Mouse (Mus musculus): ENCODE data around the gene H2-Eb1.
"Not testable (repeated sequence)": the region's sequence is repeated elsewhere in the genome, so short reads cannot be mapped to it uniquely, and the experiment has no call there.

The H2-Eb1 gene

DNA sequence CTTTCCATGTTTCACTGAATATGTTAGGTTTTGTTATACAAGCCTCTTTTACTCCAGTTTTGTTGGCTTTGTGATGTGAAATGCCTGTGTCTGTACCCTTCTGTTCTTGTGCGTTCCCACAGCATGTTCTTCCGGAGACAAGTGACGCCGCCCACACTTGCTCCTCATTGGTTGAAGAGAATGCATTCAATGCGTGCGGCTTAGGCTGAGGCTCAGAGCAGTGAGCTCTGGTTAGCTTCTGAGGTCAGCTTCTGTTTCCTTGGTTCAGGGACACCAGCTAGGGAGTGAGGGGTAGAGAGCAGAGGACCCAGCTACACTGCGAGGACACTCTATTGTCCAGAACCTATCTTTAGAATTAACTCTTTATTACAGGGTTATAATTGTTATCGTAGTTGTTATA, 14.1 kb upstream of the H2-Eb1 start:
- peak; percentile 74 for DNase-seq (ENCODE audit: low read depth)

DNA sequence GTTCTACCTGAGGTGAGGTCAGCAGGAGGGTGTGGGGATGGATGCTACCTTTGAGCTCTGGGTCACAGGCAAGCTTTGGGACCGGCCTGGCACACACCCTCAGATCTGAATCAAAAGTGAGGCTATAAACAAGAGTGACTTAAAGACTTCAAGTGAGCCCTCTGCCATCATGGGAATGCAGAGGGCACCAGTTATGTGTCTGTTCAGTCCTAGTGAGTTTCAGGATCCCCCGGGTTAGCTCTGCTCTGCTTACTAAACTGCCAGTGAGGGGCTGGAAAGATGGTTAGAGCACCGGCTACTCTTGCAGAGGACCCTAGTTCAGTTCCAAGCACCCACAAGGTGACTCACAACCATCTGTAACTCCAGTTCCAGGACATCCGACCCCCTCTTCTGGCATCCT, 13.1 kb upstream of the H2-Eb1 start:
- no peak for DNase-seq (ENCODE audit: low read depth)

DNA sequence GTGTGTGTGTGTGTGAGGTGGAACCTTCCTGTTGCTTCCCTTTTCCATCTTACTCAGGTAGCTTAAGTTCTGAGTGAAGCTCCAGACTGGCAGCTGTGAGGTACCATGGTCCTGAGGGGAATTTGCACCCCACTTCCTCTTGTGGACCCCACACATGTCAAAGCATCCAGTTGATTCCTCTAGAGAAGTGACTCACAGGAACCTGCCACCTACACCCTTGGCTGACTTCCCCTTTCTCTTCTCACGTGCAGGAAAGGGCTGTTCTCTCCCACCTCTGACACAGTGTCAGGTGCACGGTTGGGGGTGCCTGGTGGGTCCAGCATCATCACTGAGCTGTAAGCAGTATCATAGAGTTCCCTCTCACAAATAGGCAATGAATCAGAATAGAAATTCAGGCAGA, 12.1 kb upstream of the H2-Eb1 start:
- no peak for DNase-seq (ENCODE audit: low read depth)

DNA sequence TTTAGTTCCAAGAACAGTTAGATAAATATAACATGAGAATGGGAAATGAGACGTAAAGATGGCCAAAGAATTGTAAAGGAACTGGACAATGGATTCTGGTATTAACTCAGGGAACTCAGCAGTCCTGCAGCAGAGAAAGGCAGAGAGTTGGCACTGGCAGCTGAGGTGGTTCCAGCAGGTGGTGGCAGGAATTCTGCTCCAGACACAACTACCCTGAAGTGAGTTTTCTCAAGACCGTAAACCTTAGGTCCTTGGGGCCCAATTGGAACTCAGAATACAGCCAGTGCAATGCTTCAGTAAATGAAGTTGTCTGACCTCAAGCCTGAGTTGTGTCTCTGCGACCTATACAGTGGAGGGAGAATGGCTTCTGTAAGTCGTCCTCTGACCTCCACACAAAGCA, 11.4 kb upstream of the H2-Eb1 start:
- no peak for DNase-seq (ENCODE audit: low read depth)

DNA sequence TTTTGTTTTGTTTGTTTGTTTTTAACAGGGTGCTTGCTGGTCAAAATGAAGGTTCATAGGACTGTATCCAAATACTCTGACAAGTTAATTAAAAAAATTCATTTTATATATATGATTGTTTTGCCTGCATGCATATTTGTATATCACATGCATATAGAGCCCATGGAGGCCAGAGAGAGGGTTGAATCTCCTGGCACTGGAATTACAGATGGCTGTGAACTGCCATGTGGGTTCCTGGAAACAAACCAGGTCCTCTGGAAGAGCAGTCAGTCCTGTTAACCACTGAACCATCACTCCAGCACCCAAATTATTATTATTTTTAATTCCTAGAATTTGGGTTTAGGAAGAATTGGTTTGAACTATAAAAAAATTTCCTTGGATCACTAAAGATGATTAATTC, 10.4 kb upstream of the H2-Eb1 start:
- DNase-seq (ENCODE audit: low read depth) = no peak

DNA sequence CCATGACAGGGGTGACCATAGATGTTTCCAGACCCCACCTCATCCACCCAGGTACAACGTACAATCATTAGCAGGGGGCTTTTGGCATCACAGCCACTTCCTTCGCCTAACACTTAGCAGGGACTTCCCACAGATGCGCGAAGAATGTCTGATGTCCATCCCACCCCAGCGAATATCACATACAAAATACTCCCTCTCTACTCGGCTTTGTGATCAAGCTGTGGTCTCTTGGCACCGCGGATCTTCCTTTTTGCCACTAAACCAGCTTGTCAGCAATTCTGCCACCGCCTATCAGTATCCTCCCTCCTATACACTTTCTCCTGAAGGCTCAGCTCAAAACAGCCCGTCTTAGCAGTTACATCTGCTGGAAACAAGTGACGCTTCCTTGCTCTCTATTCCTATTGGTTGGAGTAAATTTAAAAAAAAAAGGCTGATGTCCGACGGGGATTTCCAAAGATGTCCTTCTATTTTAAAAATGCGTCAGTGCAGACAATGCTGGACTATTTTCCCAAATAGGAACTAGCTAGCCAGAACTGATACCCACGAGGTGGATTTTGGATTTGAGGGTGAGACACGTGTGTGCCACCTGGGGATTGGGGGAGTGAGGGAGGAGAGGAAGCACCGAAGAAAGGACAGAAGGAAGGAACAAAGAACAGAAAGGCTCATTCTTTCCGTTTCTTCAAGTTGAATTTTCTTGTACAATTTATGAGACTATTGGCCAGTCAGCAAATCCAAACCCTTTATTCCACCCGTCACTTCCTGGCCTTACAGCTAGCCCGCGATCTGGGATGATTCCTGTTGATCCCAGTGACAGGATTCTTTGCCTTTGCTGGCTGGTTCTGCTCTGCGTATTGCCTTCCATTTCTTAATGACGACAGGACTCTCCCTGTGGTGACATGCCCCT, 9.5 kb upstream of the H2-Eb1 start:
- DNase-seq (ENCODE audit: low read depth) = peak; percentile 73

DNA sequence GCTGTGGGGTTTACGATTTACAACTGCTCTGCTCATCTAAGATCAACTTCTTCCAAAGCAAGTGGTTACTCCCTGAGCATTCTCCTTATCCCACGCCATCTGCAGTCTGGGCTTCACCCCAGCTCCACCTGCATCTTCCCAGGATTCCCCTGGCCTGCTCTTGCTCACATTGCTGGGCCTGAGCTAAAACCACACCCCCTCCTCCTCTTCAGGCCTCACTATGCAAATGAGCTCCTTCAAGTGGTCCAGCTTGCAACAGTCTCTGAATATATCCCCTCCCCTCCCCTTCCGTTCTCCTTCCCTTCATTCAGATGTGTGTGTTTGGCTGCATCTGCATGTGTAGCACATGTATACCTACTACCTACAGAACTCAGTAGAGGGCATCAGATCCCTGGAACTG, 6.3 kb upstream of the H2-Eb1 start:
- no peak for DNase-seq (ENCODE audit: low read depth)

DNA sequence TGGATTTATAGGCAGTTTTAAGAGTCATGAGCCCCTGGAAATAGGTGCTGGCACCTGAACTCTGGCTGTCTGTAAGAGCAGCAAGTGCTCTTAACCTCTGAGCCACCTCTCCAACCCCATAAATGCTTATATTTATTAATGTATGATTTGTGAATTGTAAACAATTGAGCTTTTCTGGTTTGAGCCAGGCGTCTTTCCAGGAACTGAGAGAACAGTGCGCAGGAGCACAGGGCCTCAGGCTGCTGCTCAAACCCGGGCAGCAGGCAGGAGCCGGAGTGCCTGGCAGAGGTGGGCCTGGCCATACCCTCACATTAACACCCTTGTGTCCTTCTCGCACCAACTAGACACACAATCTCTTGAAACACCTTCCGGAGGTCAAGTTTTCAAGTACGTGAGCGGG, 5.6 kb upstream of the H2-Eb1 start:
- no peak for DNase-seq (ENCODE audit: low read depth)

DNA sequence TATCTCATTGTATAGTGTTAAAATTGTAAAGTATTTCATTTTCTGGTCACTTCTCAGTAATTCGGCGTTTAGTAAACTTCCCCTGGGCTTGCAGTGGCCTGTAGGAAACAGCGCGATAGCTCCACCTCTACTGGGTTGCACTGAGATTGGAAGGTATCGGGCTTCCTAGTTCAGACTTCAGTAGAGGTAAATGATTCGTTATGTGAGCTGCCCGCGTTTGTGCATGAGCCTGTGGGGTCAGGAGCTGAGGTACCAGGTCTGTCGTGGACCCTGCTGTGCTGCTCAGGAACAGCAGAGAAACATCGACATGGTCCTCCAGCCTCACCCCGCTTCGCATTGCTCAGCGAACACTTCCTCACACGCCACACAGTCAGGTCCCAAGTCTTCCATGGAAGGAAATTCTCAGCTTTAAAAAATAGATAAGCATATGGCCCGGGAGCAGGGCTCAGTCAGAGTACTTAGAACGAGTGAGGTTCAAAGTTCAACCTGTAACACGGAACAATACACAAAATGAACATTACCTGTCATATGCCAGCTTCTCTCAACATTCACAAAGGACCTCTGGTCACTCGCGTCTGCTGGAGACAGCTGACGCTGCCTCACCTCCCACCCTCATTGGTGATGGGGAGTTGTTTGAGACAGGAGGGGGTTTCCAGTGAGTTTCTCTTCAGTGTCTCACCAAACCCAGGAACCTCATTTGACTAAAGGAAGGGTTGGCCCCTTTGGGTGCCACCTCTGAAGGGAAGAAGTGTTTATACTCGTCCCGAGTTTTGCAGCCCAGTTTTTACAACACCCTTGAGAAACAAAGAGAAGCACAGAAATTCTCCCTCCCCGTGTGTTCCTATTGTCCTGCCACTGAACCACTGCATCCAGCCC, 4.7 kb upstream of the H2-Eb1 start:
- DNase-seq (ENCODE audit: low read depth) = no peak

DNA sequence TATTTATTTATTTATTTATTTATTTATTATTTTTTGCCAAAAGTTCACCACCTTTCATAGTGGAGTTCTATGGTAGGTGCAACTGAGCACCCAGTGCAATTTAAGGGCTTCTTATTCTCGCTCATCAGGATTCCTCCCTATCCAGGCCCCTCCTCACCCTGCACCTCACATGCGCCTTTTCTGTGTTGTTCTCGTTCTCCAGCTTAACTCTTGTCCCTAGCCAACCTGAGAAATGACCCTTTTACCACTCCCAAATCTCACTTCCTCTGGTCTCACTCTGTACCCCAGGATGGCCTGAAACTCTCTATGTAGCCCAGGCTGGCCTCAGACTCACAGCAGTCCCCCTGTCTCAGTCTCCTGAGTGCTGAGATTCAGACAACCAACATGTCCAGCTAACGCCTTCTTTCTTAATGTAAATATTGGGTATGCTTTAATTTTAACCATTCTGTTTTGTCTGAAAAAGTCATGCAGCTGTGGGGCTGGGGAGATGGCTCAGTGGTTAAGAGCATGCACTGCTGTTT, 3.9 kb upstream of the H2-Eb1 start:
- no peak for DNase-seq (ENCODE audit: low read depth)

DNA sequence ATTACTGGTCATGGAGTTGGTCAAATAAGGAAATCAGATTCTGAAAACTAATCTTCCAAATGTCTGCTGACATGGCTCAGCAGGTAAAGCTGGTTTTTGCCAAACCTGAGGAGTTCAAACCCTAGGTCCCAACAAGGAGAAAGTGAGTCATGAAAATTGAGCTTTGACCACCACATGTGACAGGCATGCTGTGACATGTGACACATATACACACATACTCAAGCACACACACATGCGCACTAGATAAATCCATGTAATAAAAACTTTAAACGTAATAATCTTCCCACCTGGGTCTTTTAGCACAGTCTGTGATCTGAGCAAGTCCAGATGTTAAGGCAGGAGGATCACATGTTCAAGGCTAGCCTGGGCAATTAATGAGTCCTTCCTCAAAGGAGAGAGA, 1.9 kb upstream of the H2-Eb1 start:
- no peak for DNase-seq (ENCODE audit: low read depth)

DNA sequence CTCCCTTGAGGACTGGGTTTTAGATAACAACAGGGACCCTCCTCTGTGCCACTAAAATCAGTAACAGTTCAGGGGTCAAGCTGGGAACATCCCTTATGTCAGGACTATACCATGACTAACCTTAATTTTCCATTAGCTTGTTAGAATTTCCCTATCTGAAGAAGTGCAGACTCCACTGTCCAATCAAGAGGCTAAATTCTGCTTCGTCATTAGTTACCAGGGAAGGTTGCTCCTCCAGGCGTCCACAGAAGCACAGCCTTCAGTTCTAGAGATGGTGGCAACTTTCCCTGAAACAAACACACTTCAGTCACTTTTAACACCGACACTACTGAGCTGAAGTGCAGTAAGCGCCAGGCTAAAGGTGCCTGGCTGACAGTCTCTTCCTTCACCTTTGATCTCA, 916 bp upstream of the H2-Eb1 start:
- peak; percentile 76 for DNase-seq (ENCODE audit: low read depth)

DNA sequence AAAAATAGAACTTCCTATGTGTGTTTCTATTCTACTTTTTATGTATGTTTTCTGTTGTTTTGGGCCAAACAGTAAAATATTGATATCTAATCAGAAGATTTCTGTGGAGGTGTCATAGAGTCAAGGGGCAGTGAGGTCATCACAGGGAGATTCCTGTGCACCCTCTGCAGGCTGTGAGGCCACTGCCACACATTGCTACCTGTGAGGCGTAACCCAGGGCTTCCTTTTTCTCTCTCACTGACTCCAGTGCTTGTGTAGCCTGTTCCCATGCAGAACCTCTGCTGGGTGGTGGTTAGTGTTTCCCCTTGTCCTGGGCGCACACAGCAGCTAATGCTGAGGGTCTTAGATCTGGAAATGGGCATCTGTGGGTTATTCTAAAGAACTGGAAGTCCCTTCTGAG, 740 bp downstream of the H2-Eb1 start:
- DNase-seq (ENCODE audit: low read depth) = no peak

DNA sequence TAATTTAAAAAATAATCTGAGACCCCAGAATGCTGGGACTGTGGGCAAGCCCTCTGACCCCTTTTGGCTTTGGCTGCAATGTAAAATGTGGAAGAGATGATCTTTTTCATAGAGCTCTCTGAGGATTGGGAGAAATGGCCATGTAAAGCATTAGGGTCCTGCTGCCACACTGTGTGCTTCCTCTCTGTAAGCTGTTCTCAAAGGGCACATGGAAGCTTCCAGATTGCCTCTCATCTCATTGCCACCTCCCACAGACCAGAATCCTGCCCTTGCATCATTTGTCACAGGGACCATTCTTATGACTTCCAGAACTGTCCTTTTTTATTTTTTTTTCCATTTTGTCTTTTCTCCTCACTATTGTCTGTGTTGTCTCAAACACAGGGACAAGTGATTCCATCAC, 1.5 kb downstream of the H2-Eb1 start:
- DNase-seq (ENCODE audit: low read depth) = no peak

DNA sequence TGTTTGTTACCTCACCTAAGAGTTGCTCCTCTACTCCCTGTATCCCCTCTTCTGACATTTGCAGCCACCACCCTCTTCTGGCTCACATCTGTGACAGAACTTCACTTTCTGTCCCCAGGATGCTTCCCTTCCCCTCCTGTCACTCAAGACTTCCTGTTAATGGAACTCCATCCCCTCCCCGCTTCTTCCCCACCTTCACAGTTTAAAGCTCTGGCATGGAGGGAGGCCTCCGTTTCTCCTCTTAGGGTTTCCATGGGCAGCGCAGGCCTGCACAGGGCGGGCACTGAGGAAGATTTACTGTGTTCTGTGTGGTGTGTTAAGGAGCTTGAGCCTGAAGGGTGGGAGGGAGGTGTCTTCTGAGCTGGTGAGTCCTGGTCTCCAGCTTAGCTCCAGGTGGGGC, 2.5 kb downstream of the H2-Eb1 start:
- no peak for DNase-seq (ENCODE audit: low read depth)

DNA sequence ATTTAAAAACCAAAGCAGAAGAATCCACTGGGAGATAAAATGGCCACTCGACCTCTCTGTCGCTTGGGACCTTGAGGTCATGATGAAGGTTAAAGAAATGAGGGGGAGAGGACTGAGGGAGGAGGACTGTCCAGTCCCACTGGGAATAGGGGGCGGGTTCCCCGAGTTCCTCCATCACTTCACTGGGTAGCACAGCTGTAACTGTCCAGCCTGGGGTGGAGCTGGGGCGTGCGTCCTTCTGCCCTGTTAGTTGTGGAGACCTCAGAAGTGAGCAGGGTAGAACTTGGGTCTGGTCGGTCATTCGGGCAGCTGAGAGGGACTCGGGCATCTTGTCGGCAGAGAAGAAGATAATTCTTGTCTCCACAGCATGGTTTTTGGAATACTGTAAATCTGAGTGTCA, 3.6 kb downstream of the H2-Eb1 start:
- DNase-seq (ENCODE audit: low read depth) = no peak

DNA sequence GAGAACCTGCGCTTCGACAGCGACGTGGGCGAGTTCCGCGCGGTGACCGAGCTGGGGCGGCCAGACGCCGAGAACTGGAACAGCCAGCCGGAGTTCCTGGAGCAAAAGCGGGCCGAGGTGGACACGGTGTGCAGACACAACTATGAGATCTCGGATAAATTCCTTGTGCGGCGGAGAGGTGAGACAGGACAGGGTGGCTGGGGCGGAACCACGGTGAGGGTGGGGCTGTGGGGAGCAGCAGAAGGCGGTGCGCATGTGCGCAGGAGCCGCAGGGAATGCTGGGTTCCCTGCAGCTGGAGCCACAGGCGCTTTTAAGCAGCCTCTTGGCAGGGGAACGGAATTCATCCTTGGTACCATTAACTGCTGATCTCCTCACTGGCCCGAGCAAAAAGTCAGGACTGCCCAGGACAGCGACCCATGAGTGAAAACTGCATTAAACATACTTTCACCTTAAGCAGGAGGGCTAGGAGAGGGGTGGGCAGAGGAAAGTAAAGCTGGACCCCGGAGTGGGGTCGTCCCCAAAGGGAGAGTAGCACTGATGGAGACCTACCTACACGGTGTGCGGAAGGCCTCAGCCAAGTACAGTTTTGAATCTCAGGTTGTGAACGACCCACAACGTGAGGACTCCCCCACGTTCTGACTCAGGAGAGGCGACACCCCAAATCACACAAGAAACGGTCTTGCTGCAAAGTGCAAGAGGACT, 4.2 kb downstream of the H2-Eb1 start:
- no peak for DNase-seq (ENCODE audit: low read depth)

DNA sequence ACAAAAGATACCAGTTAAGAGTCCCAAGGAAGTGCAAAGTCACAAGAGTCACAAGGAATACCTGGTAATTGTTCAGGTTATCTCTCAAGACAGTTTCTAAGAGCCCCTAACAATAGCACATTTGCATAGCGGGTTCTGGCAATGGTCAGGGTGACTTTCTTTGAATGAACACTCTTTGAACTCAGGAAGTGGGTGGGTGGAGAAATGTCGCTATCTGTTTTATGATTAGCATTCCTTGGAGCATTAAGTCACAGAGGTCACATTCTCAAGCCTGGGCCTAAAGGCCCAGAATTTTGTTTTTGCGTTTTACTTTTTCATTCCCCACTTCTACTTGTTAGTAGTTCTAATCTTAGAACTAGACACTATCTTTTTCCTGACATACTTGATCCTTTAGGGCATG, 4.9 kb downstream of the H2-Eb1 start:
- DNase-seq (ENCODE audit: low read depth) = not testable (repeated sequence)

DNA sequence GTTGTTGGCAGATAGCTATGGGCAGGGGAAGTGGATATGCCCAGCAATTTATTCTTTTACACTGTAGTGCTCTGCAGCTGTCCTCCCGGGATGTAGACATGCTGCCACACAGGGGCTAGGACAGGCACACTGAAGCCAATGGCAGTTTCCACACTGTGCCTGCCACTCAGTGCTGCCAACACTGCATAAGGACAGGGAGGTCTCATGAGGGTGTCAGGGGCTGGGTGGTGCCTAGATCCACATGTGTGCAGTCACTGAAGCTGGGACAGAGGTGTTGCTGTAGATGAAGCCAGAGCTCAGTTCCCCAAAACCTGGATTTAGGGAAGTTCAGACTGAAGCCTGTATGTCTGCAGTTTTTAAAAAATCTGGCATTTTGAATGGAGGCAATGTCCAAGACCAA, 6.5 kb downstream of the H2-Eb1 start:
- no peak for DNase-seq (ENCODE audit: low read depth)

DNA sequence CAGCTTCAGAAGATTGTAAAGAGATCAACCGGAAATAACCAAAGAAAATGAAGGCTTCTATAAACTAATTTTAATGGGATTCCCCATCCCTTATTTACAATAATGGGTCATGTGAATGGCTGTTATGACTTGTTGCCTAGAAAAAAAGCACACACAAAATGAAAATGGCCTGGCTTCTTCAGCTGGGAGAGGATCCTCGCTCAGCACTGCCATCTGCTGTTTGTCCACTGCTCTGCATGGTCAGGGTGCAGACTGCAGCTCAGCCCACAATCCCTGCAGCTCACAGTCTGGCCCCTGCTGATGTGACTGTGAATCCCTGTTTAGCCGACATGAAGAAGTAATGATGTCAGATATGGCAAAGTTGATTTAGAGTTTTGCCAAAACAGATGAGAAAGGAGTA, 7.7 kb downstream of the H2-Eb1 start:
- DNase-seq (ENCODE audit: low read depth) = peak; percentile 81

DNA sequence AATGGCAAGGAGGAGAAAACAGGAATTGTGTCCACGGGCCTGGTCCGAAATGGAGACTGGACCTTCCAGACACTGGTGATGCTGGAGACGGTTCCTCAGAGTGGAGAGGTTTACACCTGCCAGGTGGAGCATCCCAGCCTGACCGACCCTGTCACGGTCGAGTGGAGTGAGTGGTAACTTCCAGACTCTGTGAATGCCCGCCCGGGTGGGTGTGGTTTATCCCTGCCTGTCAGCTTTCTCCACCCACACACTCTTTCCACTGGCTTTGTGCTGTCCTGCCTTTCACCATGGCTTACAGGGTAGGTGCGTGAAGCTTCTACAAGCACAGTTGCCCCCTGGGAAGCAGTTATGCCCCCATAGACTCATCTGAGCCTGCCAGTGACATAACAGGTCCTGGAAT, 8.6 kb downstream of the H2-Eb1 start:
- no peak for DNase-seq (ENCODE audit: low read depth)

DNA sequence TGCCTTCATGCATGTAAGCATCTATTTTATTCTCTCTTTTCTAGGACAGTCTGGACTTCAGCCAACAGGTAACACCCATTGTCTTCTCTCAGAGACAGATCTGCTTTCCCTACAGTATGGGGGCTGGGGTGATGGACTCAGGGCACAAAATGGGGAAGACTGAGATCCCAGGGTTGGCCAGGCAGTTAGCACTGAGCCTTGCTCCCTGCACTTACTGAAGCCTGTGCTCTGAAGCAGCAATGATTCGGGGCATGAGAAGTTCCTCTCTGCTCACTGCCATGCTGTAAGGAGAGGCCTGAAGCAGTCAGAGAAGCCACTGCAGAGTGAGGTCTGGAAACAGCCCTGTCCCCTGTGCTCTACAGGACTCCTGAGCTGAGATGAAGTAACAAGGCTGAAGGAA, 9.8 kb downstream of the H2-Eb1 start:
- DNase-seq (ENCODE audit: low read depth) = no peak
